Mouse (Mus musculus) forelimb bud, embryonic 11.5 days (tissue): ENCODE data around the gene Mta3.

Experiments
- DNase-seq: peaks from one replicate; pipeline ENCODE4 v3.0.0-alpha.2; 2012; ENCODE audit warnings: low read depth, low spot score

The Mta3 gene

GRCm38 (mm10) chr17:83809197-83809829 lies 103.3 kb downstream of the Mta3 start:
- no peak for DNase-seq

DNA sequence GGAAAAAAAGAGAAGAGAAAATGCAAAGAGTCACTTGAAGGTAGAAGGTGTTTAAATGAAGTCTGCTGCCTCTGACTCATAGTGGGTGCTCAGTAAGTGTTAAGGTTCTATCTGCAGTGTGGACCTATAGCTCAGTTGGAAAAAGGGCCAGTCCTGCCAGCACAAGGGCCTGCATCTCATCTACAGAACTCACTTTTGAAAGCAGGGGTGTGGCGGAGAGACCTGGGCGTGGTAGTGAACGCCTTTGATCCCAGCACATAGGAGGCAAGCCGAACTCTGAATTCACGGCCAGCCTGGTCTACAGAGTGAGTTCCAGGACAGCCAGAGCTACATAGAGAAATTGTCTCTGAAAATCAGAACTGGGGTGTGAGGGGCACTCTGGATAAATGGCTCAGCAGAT lies 104.3 kb downstream of the Mta3 start:
- DNase-seq, result no peak

- DNase-seq, result no peak
Observed at GRCm38 (mm10) chr17:83812200-83812944, 106.4 kb downstream of the Mta3 start.

DNA sequence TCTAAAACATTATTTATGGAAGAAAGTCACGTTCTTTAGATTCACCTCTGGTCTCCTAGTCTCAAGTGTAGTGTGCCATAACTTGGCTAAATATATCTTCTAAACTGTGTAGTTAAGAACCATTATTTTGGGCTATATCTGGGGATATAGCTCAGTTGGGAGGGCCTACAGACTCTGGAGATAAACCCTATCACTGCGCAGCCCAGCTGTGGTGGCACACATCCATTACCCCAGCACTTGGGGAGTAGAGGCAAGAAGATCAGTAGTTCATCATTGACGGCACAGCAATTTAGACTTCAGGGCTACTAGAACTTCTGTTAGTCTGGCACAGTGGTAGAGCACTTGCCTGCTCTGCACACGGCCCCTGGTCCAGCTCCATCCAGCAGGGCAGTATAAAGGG lies 107.1 kb downstream of the Mta3 start:
- DNase-seq, result no peak

DNA sequence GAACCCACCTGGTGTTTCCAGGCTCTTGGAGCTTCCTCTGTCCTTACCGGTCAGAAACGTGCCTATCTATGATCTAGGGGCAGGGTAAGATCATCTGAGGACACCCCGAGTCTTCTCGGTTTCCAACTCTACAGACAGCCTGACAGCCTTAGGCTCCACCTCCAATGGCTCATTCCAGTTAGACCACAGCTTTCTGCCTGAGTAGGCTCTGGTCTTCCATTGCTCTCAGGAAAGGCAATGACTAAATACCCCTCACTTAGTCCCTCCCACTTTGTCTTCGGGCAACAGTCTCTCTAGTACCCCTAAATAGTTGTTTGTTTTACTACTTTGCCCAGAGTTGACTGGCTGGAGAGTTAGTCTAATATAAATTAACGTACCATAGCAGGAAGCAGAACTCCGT lies 111.0 kb downstream of the Mta3 start:
- DNase-seq, result no peak

GRCm38 (mm10) chr17:83819503-83819902 lies 113.5 kb downstream of the Mta3 start:
- DNase-seq, result no peak

DNA sequence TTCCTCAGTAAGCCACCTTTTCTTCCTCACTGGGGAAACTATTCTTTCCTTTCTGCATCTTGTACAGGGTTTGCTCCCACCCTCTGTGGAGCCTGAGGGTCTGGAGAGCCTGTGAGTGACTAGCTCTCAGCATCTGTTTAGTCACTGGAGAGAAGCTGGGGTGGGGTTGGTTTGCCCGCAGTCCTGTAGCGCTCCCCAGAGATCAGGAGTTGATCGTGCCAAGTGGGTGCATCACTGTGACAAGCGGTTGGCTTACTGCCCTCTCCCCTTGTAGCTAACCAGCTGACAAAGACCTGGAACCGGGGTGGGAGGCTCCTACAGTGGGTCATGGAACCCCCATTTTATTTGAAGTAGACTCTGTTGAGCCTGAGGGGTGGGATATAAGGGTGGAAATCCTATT lies 114.7 kb downstream of the Mta3 start:
- no peak for DNase-seq

- DNase-seq, result no peak
Observed at GRCm38 (mm10) chr17:83821876-83822275, 115.9 kb downstream of the Mta3 start.

DNA sequence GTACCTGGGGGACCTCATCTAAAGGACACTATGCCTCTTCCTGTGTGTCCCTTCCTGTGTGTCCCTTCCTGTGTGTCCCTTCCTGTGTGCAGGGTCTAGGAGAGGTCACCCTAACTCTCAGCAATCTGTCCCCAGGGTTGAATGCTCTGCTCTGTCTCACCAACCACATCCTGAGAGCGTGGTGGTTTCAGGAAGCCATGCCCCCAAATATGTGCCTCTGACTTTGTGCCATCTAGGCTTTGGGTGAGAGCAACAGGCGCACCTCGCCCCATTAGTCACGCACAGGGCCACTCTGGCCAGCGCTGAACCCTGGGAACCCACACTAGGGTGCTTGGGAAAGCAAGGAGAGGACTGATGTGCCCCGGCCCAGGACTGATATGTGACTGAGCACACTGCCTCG lies 117.9 kb downstream of the Mta3 start:
- no peak for DNase-seq

- no peak for DNase-seq
Observed at GRCm38 (mm10) chr17:83829356-83829755, 123.4 kb downstream of the Mta3 start.

DNA sequence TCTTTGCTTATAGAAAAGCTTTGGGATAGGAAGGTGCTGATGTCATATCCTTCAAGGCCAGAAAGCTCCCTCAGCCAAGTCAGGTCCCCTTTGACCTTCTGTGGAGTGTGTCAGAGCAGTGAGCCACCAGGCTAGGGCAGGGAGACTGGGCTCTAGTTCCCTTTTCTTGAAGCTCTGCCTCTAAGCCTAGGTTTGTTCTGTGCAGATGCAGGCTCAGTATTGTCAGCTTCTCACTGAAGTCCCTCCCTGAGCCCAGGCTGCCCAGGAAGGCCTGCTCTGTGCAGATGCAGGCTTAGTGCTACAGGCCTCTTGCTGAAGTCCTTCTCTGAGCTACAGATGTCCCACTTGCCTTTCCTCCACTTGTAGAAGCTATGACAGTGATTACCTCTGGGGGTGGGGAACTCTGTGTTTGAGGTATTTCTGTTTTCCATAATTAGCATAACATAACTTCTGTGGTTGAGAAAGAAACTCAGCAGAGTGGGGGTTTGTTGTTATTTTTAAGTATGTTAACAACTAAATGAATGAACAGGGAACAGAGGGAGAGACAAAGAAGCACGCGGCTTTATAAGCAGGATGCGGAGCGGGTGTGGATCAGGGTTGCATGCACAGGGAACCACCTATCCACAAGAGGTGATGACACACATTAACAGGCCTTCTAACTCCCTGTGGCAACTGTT lies 124.8 kb downstream of the Mta3 start:
- DNase-seq, result no peak

- DNase-seq, result no peak
Observed at GRCm38 (mm10) chr17:83834120-83834519, 128.2 kb downstream of the Mta3 start.

DNA sequence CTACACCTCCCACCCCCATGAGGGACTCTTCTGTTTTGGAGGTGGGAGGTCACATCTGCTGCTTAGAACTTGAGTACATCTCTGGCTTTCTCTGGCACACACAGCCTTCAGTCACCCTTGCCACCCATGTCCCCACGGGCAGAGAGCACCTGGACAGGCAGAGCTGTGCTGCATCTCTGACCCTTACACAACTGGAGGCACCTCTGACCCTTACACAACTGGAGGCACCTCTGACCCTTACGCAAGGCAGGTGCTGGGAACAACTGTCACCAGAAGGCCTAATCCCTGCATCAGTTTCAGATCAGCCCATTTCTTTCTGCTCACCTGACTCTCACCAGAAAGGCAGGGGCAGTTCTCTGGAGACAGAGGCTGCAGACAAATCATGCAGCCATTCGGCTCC lies 130.1 kb downstream of the Mta3 start:
- no peak for DNase-seq

DNA sequence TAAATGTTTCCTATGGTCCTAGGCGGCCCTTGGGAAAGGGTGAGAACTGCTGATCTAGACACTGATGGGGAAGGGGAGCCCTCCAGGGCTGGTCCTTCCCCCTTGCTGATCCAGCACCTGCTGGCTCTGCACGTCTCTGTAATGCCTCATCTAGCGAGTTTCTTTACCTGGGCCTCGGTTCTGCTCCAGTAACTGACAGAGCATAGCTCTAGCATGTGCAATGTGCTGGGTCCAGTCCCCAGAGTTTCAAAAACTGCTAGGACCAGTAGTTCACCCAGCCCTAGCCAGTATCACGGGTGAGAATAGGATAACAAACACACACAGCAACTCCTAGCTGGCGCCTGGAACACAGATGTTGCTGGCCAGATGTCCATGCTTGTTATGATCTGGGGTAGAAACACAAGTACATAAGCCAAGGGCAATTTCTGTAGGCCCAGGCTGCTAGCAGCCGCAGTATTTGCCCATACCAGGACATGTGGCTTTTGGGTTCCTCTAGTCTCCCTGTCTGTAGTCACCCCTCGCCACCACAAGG lies 131.8 kb downstream of the Mta3 start:
- DNase-seq, result peak; percentile 49

DNA sequence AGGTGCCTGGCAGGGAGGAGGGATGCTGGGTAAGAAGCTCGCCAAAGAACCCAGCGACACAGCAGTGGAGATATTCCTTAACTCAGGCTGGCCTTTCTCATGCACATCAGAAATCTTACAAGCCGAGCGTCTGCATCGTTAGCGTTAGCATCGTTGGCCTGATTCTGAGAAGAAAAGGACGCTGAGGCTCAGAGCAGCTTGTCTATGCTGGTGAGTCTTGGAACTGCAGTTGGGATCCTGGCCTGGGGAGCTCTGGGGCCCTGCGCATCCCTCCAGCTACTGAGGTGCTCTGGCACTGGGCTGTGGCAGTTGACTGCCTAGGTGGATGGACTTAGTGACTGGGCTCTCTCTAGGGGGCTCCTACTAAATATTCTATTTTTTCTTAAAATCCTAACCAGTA lies 133.2 kb downstream of the Mta3 start:
- no peak for DNase-seq

GRCm38 (mm10) chr17:83841011-83841410 lies 135.0 kb downstream of the Mta3 start:
- no peak for DNase-seq

GRCm38 (mm10) chr17:83843780-83844179 lies 137.8 kb downstream of the Mta3 start:
- DNase-seq, result no peak

DNA sequence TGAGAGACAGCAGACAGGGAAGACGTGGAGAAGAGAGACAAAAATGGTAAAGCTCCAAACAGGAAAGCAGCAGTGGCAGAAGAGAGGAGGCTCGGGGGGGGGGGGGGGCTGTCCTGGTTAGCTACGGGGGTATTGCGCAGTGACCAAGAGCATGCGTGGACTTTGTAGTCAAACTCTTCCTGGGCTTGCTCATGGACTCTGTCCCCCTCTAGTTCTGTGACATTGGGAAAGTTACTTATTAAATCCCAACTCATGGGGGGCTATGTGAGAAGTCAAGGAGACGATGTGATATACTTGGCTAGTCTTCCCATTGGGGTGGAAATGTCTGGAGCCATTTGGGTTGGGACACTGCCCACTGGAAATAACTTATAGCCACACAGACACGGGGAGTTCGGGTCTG lies 139.6 kb downstream of the Mta3 start:
- no peak for DNase-seq

GRCm38 (mm10) chr17:83846301-83847021 lies 140.5 kb downstream of the Mta3 start:
- DNase-seq, result no peak

DNA sequence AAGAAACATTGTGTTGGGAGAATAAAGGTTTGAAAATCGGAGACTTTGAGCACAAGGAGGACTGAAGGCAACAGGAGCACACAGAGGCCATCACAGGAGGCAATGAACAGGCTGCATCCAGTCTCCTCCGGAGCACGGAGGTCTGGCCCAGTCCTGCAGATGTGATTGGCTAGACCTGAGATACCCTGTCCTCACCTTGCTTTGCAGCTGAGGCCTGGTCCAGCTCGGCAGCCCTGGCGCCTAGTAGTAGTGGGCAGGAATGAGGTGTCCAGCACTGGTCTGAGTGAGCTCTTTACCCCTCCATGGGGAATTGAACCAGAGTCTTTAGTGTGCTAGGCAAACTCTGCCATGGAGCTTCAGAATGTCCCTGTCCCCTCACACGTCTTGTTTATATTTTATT lies 141.1 kb downstream of the Mta3 start:
- DNase-seq, result no peak

- DNase-seq, result no peak
Observed at GRCm38 (mm10) chr17:83847815-83848214, 141.9 kb downstream of the Mta3 start, which contains the start of gene Haao. TSS of gene Haao (minus strand) at chr17:83847963.

DNA sequence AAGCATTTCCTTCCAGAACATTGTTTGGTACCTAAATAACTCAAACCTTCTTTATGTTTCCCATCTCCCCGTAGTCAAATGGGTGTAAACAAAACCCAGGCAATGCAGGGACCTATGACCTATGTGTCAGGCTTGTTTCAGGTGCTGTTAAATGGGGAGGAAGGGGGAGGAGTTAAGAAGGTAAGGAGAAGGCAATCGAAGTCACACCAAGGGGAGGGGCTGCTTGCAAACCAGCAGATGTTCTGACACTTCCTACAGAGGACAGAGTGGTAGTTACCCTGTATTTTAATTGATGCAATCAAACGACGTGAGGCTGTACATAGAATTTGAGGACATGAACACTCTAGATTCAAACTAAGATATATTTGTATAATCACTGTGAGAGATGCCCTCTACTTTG lies 142.5 kb downstream of the Mta3 start:
- no peak for DNase-seq
